Mouse (Mus musculus): Measurements from ENCODE around the gene Hlcs.
A peak's percentile ranks its signal among the peaks of the same experiment; 100 is the strongest.
"Not testable (repeated sequence)": the region's sequence is repeated elsewhere in the genome, so short reads cannot be mapped to it uniquely, and the experiment has no call there.

Hlcs gene

GRCm38 (mm10) chr16:94313229-94314030 is at the start of gene Hlcs:
Gene Hlcs, minus strand, starts transcription at chr16:94313571.
- DNase-seq (ENCODE audit: low read depth), result peak; percentile 99

GRCm38 (mm10) chr16:94362174-94362873 is 49.0 kb upstream of the Hlcs start:
- no peak for DNase-seq (ENCODE audit: low read depth)

GRCm38 (mm10) chr16:94360578-94361350 is 47.4 kb upstream of the Hlcs start:
- no peak for DNase-seq (ENCODE audit: low read depth)

DNA sequence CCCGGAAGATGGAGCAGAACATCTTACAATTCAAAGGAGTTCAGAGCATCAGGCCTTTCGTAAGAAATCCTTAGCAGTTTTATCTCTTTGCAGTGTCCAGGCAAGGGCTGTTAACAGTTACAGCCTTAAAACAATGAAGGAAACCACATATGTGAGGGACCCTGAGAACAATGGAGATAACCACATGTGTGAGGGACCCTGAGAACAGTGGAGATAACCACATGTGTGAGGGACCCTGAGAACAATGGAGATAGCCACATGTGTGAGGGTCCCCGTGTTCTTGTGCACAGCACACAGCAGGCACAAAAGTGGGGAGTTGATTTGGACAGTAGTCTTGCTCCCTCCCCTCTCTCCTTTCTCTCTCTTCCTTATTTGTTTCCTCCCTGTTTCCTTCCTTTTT is 44.7 kb upstream of the Hlcs start:
- no peak for DNase-seq (ENCODE audit: low read depth)

- no peak for DNase-seq (ENCODE audit: low read depth)
These were observed 43.6 kb upstream of the Hlcs start for GRCm38 (mm10) chr16:94356776-94357494.

- no peak for DNase-seq (ENCODE audit: low read depth)
These were observed 42.7 kb upstream of the Hlcs start for GRCm38 (mm10) chr16:94356046-94356445.

DNA sequence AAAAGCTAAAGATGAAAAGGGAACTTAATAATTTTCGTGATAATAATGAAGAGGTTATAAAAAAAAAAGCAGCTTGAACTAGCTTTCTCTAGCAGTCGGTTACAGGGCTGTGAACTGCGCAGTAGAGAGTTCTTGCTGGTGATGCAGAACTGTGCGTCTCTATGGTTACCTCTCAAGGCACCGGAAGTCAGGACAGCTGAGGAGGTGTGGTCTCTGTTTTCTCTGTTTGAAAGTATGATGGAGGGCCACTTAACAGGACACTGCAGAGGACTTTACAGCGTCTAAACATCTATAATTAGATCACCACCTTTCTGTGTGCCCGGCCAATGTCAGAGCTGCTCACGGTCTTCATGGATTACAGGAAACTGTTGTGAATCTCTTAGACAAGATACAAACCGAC is 41.1 kb upstream of the Hlcs start:
- peak; percentile 79 for DNase-seq (ENCODE audit: low read depth)

DNA sequence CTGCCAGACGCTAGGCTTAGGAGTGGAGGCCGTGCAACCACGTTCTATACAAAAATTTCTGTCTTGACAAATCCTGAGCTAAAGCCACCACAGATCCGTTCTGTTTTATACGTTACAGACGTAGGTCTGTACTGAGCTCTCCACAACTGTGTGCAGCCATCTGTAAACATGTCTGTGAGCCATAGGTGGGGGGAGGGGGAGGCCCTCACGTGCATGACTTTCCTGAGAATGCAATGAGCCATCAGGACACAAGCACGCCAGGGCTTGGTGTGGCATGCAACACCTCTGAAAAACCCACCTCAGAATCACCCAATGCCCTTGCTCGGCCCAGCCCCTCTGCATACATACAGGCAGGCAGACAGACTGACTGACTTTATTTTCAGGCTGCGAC is 36.9 kb upstream of the Hlcs start:
- no peak for DNase-seq (ENCODE audit: low read depth)

GRCm38 (mm10) chr16:94349588-94350286 is 36.4 kb upstream of the Hlcs start:
- DNase-seq (ENCODE audit: low read depth), result no peak

- DNase-seq (ENCODE audit: low read depth), result no peak
These were observed 35.4 kb upstream of the Hlcs start for GRCm38 (mm10) chr16:94348779-94349178.

DNA sequence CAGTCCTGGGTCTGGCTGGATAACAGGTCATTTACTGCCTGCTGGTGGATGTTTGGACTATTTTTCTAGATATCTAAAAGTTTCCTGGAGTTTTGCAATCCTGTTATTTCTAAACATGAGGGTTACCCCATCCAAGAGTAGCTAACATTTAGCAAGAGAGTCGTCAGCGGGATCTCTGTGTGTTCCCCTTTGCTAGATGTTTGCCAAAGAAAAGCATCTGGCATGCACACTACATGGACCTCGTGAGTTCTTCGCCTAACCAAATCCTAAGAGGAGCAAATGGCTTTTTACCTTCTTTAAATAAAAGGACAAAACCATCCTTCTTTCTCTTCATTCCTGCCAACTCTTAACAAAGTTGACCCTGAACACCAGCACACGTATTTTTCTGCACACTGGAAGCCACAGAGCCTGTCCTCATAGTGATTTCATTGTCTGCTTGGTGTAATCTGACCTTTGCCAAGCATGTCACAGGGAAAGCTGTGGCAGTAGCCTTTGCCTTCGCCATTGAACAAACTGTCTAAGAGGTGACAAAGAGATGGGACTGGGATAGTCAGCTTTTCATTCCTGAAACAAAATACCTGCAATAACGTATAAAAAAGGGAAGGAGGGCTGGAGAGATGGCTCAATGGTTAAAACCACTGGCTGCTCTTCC is 33.8 kb upstream of the Hlcs start:
- no peak for DNase-seq (ENCODE audit: low read depth)

GRCm38 (mm10) chr16:94345733-94346132 is 32.4 kb upstream of the Hlcs start:
- DNase-seq (ENCODE audit: low read depth), result no peak

DNA sequence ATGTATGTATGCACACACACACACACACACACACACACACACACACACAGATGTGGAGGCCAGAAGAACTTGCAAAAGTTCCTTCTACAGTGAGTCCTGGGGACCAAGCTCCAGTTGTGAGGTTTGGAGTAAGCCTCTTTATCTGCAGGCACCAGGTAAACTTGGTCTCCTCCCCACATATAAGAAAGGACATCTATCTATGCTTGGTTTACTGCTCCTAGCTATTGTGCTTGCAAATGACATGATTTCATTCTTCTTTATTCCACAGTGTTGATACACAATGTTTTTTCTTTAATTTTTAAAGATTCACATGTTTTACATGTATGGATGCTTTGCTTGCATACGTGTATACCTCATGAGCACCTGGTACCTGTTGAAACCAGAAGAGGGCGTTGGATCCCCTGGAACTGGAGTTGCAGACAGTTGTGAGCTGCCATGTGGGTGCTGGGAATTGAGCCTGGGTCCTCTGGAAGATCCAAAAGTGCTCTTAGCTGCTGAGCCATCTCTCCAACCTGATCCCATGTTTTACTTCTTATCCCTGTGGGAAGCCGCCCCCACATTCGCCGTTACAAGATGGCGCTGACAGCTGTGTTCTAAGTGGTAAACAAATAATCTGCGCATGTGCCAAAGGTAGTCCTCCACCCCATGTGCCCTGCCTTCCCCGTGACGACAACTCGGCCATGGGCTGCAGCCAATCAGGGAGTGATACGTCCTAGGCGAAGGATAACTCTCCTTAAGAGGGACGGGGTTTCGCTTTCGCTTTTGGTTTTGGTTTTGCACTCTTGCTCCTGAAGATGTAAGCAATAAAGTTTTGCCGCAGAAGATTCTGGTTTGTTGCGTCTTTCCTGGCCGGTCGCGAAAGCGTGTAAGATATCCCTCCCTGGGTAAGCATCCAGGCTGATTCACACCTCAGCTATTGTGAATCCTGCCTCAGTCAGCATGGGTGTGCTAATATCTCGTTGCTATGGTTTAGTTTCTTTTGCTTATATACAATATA is 26.1 kb upstream of the Hlcs start:
- not testable (repeated sequence) for DNase-seq (ENCODE audit: low read depth)

GRCm38 (mm10) chr16:94335656-94336055 is 22.3 kb upstream of the Hlcs start:
- no peak for DNase-seq (ENCODE audit: low read depth)

DNA sequence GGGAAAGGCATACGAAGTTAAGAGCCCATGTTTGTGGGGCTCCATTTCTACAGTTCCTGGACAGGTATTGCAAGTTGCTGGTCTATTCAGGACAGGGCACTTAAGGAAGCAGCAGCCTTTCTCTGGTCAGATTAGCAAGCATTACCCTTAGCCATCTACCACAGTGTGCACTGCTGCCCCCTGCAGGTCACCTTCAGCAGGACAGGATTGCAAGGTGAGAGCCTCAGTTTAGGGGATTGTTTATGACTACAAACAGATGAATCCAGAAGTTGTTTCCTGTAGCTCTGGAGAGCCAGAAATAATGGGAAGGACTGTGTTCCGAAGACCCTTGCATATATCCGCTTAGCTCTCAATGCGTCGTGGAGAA is 18.5 kb upstream of the Hlcs start:
- DNase-seq (ENCODE audit: low read depth), result peak; percentile 88

GRCm38 (mm10) chr16:94331233-94331885 is 18.0 kb upstream of the Hlcs start:
- DNase-seq (ENCODE audit: low read depth), result no peak

DNA sequence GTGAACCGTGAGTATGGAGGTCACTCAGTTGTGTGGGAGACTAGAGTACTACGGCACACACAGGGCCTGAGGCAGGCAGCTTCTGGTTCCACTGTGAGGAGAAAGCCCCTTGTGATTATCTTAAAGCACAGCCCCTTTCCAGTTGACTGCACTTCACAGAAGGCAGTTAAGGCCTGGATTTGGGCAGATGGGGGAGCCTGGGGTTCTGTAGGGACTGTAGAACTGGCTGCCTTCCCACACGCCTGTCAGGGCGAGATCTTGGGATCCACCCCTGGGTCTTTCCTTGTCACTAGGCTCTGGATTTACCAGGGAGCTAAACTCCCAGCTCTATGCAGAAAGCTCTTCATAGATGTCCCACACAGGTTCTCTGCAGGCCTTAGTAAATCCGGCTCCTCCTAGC is 17.1 kb upstream of the Hlcs start:
- no peak for DNase-seq (ENCODE audit: low read depth)

GRCm38 (mm10) chr16:94328881-94329867 is 15.8 kb upstream of the Hlcs start:
- peak; percentile 54 for DNase-seq (ENCODE audit: low read depth)

Data from naive thymus-derived CD4-positive, alpha-beta T cell, adult 2 months (primary cell).